In genomic region chr7:127769651-127770038, GRCm38 (mm10) we compare ENCODE assay signal across 7 mouse cellular contexts. TPM values are rescaled to one million over a fixed set of nuclear protein-coding genes. Genes with fewer than 3 reads are reported as not detected.
DNase-seq lines count a peak whose midpoint lies in the region; ATAC-seq lines count a peak whose summit lies in the region.

TSS of gene Orai3 (plus strand) at chr7:127769815.

- ATAC-seq in intestine, embryonic 16.5 days, result peak; percentile 81
- peak; percentile 61 for ATAC-seq in midbrain, embryonic 12.5 days (ENCODE audit: low FRiP score, low read depth)

- H3K27ac ChIP-seq in intestine, embryonic 16.5 days (ENCODE audit: low read length), result peak within 1 kb of the TSS; percentile 90
- H3K27ac ChIP-seq in limb, embryonic 10.5 days, result peak within 1 kb of the TSS; percentile 95
- H3K27ac ChIP-seq in midbrain, embryonic 12.5 days (replicated peaks), result peak within 1 kb of the TSS; percentile 75

- 0 out of 2 replicates have a peak, but pooled peaks cover 5% of the 10 kb centered on the region for H3K36me3 ChIP-seq in intestine, embryonic 16.5 days (ENCODE audit: control insufficient read depth, insufficient read depth, low read length)
- H3K36me3 ChIP-seq in limb, embryonic 10.5 days, result peaks cover 53% of the 10 kb centered on the region
- H3K36me3 ChIP-seq in midbrain, embryonic 12.5 days, result peaks cover 39% of the 10 kb centered on the region

- WGBS in intestine, embryonic 16.5 days, result under 1% methylated on average over 24 of the region's 24 CpGs
- under 1% methylated on average over 24 of the region's 24 CpGs for WGBS in limb, embryonic 10.5 days
- under 1% methylated on average over 24 of the region's 24 CpGs for WGBS in midbrain, embryonic 12.5 days

- peak within 1 kb of the TSS; percentile 97 for H3K9ac ChIP-seq in intestine, embryonic 16.5 days (ENCODE audit: low read depth, low read length)
- H3K9ac ChIP-seq in midbrain, embryonic 12.5 days (replicated peaks), result peak within 1 kb of the TSS; percentile 67

- no peaks in the 10 kb centered on the region for H3K27me3 ChIP-seq in intestine, embryonic 16.5 days (replicated peaks; ENCODE audit: control insufficient read depth, insufficient read depth, low read length)
- no peaks in the 10 kb centered on the region for H3K27me3 ChIP-seq in limb, embryonic 10.5 days (ENCODE audit: low read depth, poor library complexity, severe bottlenecking)
- H3K27me3 ChIP-seq in midbrain, embryonic 12.5 days, result no peaks in the 10 kb centered on the region

- H3K4me2 ChIP-seq in intestine, embryonic 16.5 days (ENCODE audit: low read depth, low read length), result peak within 1 kb of the TSS; percentile 74
- H3K4me2 ChIP-seq in midbrain, embryonic 12.5 days (replicated peaks), result peak within 1 kb of the TSS; percentile 80

- H3K9me3 ChIP-seq in intestine, embryonic 16.5 days (ENCODE audit: control insufficient read depth, low read length), result no peaks in the 10 kb centered on the region
- H3K9me3 ChIP-seq in limb, embryonic 10.5 days (replicated peaks), result no peaks in the 10 kb centered on the region
- no peaks in the 10 kb centered on the region for H3K9me3 ChIP-seq in midbrain, embryonic 12.5 days

- peak; percentile 95 for DNase-seq in adrenal gland, adult 2 months
- peak; percentile 85 for DNase-seq in embryo, embryonic 9.5 days (ENCODE audit: extremely low spot score)
- DNase-seq in gastrocnemius, postnatal 4 days (ENCODE audit: low spot score in 2 of 2), result peak; percentile 71 to 88
- DNase-seq in limb, embryonic 10.5 days (ENCODE audit: low spot score), result peak; percentile 88
- DNase-seq in spleen, adult 12 weeks (ENCODE audit: low spot score), result peak; percentile 68

- H3K4me1 ChIP-seq in intestine, embryonic 16.5 days (ENCODE audit: control insufficient read depth, insufficient read depth, low read length), result peaks cover 17% of the 10 kb centered on the region
- peaks cover 45% of the 10 kb centered on the region for H3K4me1 ChIP-seq in limb, embryonic 10.5 days
- H3K4me1 ChIP-seq in midbrain, embryonic 12.5 days, result peaks cover 36% of the 10 kb centered on the region

- peak within 1 kb of the TSS; percentile 84 for H3K4me3 ChIP-seq in intestine, embryonic 16.5 days (ENCODE audit: low read length)
- H3K4me3 ChIP-seq in limb, embryonic 10.5 days, result peak within 1 kb of the TSS; percentile 76
- H3K4me3 ChIP-seq in midbrain, embryonic 12.5 days, result peak within 1 kb of the TSS; percentile 48

RNA-seq across cellular contexts. Expression of gene Orai3, which starts in this region (rescaled TPM):
- 10 to 100 TPM; 28.3 to 32.8 TPM for total RNA-seq in adrenal gland, adult 2 months (2021)
- 90.6 and 94.8 TPM in 2 replicates for polyA plus RNA-seq in adrenal gland, adult 2 months (2012; rRNA removed)
- total RNA-seq in gastrocnemius, postnatal 4 days (2021), result 10 to 100 TPM; 12.3 to 13.9 TPM
- polyA plus RNA-seq in intestine, embryonic 16.5 days (2015; fragmentation: Nextera tagmentation; extraction: Ambion mirVana), result 24.6 and 24.9 TPM in 2 replicates
- polyA plus RNA-seq in limb, embryonic 10.5 days (2016; fragmentation: Nextera tagmentation; extraction: Ambion mirVana), result 15.2 and 16.0 TPM in 2 replicates
- polyA plus RNA-seq in midbrain, embryonic 12.5 days (2016; fragmentation: Nextera tagmentation; extraction: Ambion mirVana), result 6.2 and 8.1 TPM in 2 replicates

Comparison
In these comparisons a context has a peak if more than half of its experiments do, and no peak if none do; other contexts are left out.
1. Peak in every context shown above with its lines: DNase-seq, ATAC-seq, H3K4me3 ChIP-seq and H3K27ac ChIP-seq.